Mouse (Mus musculus): ENCODE measurements around the gene Pycr1. TPM values are rescaled to one million over a fixed set of nuclear protein-coding genes. Genes with fewer than 3 reads are reported as not detected.

The Pycr1 gene
- total RNA-seq, 2 experiments from 2014 or later, result 27.6 to 29.0 TPM

DNA sequence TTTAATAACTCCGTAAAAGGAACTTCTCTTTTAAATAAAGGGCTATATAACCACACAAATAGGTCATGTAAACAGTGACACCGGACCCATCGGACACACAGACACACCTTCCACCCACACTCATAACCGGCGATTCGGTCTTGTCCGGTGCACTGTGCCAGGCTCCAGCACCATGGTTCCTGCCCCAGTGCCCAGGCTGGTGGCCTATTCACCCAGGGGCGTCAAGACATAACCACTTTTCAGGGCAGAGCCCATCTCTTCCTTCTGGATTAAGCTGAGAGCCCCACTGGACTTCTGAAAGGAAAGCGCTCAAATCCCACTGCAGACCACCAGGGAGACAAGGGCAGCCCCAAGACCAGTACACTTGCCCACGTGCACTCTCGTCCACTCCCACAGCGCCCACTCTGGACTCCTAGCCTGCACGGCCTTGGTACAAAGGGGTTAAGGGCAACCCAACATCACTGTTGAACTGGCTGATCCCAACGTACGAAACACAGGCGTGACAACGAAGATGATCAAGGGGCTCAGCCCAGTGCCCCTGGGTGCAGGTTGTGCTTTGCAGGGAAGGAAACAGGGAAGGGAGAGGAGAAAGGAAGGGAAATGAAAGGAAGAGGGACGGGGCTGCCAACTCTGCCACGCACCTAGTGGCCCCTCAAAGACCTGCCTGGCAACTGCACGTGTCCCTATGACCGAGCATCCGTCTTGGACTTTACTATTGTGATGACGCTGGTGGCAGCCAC, 14.8 kb downstream of the Pycr1 start:
- peak in 1 of 2 experiments; percentile 9 for DNase-seq (ENCODE audit: low spot score in 2 of 2)

GRCm38 (mm10) chr11:120627468-120628300, 15.9 kb downstream of the Pycr1 start:
- peak in 1 of 2 experiments; percentile 10 for DNase-seq (ENCODE audit: low spot score in 2 of 2)

DNA sequence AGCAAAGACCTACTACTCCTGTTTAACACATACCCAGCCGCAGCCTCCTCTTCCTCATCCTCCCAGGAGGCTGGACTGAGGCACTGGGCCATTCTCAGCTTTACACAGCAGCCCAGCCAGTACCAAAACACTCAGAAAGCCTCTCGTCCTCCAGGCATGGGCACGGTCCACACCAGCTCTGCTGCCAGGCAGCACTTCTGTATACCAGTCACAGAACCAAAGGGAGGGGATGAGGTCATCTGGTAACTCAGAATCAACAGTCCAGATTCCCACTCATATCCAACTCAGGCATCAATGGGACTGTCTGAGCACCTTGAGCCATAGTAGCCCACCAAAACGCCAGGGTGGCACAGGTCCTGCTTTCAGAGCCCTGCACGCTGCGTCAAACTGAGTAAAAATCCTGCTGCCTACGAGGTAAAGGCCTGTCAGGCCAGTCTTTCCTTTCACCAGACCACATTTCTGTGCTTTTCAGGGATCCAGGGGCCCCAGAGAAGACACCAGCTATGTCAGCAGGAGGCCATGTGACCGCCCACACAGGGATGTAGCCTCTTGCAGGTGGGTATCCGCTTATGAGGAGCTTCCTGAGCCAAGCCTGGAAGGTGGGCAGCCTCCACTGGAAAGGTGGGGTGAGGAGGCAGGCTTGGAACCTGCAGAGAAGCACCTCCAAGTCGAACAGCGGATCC, 16.6 kb downstream of the Pycr1 start:
- peak in 1 of 2 experiments; percentile 9 for DNase-seq (ENCODE audit: low spot score in 2 of 2)

GRCm38 (mm10) chr11:120625152-120625775, 18.3 kb downstream of the Pycr1 start, which contains the start of gene Sirt7:
Sirt7 (minus strand) TSS chr11:120625240.
- no peak for DNase-seq (ENCODE audit: low spot score in 2 of 2)

- peak; percentile 70 to 89 for DNase-seq (ENCODE audit: low spot score in 2 of 2)
Measured at GRCm38 (mm10) chr11:120624680-120625111, 18.9 kb downstream of the Pycr1 start.

DNA sequence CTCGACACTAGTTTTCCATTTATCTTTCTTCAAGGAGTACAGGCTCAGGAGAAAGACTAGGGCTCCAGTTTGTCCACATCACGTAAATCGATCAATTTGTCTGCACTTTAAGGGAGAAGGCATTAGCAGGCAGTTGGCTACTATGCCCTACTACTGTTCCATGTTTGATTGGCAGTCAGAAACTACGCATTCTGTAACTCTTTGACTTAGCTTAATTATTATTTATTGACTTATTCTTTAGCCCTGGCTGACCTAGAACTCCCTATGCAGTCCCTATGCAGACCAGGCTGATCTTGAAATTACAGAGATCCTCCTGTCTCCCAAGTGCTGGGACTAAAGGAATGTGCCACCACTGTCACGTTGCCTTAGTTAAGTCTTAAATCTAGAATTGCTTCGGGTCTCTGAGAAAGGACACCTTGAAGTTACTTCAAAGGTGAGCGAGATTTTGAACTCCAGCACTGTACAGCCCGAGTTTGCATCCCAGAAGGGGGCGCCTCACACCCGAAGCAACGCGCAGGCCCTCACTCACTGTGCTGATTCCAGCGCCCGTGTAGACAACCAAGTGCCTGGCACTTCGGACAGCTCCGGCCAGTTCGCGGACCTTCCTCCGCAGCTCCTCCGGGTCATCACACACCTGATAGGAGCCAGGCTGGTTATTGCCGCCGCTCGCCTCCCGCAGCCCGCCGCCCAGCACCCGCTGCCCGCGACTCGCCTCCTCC, 19.4 kb downstream of the Pycr1 start:
- peak in 1 of 2 experiments; percentile 71 for DNase-seq (ENCODE audit: low spot score in 2 of 2)

DNA sequence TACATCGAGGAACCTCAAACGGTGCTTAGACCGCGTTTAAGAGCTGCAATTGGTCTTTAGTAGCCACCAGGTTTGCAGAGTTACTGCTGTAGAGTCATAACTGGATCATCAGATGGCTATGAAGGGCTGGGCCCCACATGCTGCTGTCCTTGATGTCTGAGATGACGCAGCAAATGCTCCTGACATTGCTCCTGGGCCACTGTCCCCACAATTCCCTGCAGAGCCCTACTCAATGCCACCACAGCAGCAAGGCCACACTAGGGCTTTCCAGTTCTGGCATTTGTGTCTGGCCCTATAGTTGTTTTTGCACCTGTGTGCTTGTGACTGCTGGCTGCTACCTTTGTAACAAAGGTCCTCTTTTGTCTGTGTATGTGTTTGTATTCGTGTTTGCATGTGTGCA, 20.8 kb downstream of the Pycr1 start:
- DNase-seq (ENCODE audit: low spot score in 2 of 2), result no peak

- DNase-seq (ENCODE audit: low spot score in 2 of 2), result peak in 1 of 2 experiments; percentile 8
Measured at GRCm38 (mm10) chr11:120620195-120620594, 23.4 kb downstream of the Pycr1 start.

DNA sequence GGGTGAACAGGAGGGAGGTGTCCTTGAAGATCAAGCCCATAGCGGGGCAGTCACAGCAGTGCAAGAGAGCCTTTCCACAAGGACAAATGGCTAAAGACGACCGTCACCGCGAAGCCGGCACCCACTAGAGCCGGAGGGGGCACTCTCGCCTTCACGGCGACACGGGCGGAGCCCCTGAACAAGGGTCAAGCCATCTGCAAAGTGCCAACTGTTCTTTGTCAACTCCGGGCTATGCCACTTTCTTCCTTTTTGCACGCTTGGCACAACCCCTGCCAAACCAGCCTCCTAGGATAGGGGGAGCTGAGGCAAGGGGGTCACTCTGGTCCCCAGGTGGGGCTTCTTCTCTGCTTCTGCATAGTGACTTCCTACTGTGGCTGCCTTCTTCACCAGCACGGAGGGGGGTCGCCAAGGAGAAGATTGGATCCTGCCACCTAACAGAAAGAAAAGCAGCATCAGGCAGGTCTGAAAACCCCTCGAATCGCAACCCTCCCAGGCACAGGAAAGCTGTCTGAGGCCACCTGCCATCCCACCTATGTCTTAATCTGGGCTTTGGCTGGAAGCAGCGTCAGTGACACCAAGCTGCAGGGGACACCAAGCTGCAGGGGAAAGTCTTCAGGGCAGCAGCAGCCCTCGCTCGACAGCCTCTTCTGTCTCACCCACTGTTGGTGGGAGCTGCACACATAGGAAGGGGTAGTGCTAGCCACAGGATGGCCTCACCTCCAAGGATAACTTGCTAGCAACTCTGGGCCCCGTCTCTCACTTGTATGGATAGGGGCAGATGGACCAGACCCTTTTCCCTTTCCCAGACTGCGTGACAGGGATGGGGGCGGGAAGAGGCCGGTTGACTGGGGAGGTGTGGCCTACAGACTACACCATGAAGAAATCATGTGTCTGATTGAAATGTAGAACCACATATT, 24.7 kb downstream of the Pycr1 start:
- peak in 1 of 2 experiments; percentile 12 for DNase-seq (ENCODE audit: low spot score in 2 of 2)

DNA sequence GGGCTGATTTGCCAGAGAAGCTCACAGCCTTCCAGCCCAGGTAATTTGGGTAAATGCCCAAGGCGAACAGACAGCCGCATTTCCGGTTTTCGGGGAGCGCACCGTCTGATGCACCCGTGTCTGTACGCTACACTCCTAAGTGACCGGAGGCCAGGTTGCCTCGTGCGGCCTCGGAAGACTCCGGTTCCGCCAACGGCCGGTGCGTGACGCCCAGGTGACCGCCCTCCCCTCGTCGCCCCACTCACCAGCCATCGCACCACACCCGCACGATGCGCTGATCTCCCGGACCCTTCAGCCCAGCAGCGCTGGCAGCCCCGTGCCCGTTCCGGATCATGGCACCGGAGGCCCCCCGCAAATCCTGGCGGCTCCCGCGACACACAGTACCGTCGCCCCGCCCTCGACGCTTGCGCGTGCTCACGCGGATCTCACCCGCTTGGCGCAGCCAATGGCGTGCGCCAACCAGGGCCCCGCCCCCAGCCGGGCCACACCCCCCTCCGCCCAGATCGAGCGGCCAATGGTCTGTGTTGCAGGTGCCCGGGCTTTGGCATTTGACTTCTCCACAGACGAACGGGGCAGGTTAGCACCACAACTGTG, 26.0 kb downstream of the Pycr1 start, which contains the start of gene Pcyt2:
TSS of gene Pcyt2 (minus strand) at position 418 of the 594 bp plus-strand sequence.
- DNase-seq (ENCODE audit: low spot score in 2 of 2), result peak; percentile 86 to 93

DNA sequence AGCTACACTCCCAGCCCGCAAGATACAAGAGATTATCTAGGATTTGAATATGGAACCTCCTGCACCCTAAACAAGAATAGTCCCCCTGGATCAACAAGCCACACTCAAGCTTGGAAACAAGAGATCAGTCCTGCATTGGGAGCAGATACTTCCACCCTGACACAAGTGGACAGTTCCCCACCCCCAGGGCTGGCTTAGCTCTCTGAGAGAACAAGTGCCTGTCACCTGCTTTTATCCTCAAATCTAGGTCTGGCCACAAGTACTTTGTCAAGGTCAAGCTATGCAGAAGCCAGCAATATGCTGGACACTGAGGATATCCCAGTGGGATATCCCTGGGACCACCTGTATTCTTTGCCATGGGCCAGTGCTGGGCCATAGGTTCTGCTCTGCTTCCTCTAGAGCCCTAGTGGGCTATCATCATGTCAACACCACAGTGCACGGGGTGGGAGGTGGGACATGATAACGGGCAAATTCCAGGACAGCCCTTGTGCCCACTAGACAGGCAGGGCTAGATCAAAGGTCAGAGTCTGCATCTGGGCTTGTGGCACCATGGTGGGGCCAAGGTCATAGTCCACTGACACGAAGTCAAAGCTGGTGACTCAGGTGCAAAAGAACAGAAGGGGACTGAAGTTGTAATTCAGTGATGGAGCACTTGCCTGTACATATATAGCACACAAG, 26.8 kb downstream of the Pycr1 start:
- DNase-seq (ENCODE audit: low spot score in 2 of 2), result no peak

GRCm38 (mm10) chr11:120615606-120616203, 27.9 kb downstream of the Pycr1 start:
- DNase-seq (ENCODE audit: low spot score in 2 of 2), result no peak

DNA sequence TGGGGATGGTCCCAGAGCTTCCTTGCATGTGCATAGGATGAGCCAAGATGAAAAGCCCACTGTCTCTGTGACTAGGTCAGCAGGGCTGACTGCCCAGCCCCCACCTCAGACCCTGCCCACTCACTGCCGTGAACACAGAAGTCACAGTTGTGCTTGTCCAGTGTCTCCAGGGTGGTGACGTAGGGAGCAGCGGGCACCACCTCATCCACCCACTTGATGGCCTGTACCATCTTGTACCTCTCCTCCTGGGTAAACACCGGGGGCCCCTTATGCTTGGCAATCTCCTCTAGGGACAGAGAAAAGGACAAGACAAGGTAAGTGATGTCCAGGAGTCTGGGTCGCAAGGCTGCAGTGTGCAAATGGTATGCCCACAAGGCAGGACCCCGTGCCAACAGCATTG, 28.4 kb downstream of the Pycr1 start:
- no peak for DNase-seq (ENCODE audit: low spot score in 2 of 2)

DNA sequence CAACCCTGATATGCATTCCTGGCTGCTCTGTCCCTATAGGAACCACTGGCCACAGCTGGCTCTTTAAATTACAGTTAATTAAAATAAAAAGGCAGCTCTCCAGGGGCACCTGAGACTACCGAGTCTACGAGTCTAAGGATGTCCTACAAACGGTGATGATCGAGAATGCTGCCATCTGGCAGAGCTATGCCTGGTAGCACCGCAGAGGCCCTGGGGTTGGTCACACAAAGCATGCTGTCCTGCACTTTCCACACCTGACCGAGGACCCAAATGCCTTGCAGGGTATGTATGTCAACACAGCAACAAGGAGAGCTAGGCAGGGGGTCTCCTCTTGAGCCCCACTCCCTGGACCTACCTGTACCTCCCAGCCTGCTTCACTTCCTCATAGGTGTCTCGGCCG, 29.6 kb downstream of the Pycr1 start:
- no peak for DNase-seq (ENCODE audit: low spot score in 2 of 2)

- DNase-seq (ENCODE audit: low spot score in 2 of 2), result no peak
Measured at GRCm38 (mm10) chr11:120613481-120613972, 30.0 kb downstream of the Pycr1 start.

DNA sequence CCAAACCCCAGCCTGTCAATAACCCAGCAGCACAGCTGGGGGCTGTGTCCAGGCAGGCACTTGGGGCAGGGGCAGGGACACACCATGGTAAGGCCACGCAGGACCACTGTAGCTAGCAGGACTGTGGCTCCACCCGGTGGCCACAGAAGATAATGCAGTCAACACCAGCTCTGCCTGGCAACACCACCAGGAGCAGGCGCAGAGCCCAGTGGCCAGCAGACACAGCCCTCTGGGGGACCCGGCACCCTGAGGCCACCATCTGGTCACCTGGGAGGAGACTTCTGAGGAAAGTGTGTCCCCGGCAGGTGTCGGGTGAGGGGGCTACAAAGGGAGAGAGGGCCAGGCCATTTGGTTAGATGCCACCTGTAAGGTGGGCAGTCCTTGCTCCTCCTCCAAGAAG, 30.8 kb downstream of the Pycr1 start:
- DNase-seq (ENCODE audit: low spot score in 2 of 2), result peak; percentile 61 to 79

DNA sequence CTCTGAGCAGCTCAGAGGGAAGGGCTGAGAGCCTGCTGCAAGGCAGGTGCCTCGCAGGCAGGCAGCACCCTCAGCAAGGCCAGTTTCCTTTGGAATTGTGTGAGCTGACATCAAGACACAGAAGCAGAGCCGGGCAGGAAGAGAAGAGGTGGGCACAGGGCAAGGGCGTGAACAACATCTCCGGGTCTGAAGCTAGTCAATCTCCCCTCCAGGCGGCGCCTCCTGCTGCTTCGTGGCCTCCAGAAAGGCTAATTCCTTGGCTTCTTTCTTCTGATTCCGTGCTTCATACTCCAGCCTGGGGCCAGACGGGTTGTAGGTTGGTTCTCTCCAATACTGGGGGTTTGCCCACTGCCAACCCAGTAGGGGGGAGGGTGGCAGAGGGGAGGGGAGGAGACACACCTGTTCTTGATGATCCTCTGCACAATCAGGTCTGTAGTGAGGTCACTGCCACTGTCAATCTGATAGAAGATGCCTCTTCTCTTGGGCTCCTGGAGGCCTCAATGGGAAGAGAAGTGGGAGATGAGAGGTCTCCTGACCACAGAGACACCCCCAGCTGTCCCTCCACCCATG, 33.0 kb downstream of the Pycr1 start:
- no peak for DNase-seq (ENCODE audit: low spot score in 2 of 2)
